Mouse (Mus musculus) gastrocnemius, adult 2 months (tissue): ENCODE measurements around the gene Dnmt3a. TPM values are rescaled to one million over a fixed set of nuclear protein-coding genes. Genes with fewer than 3 reads are reported as not detected.
A peak's percentile ranks its signal among the peaks of the same experiment; 100 is the strongest.

Experiments used
- DNase-seq: peaks from one replicate; pipeline ENCODE4 v3.0.0; 2022
- H3K27ac ChIP-seq: fragments of 200-600 bp; 2 replicates; pipeline ENCODE4 v1.8.1; 2022; ENCODE audit warnings: mild to moderate bottlenecking
- H3K4me3 ChIP-seq: fragments of 200-600 bp; 2 replicates; pipeline ENCODE4 v1.8.1; 2022; ENCODE audit warnings: mild to moderate bottlenecking, moderate library complexity
- CTCF ChIP-seq: fragments of 200-600 bp; IDR thresholded peaks from 2 replicates; pipeline ENCODE4 v1.8.1; 2022; ENCODE audit warnings: antibody characterized with exemption, mild to moderate bottlenecking, moderate library complexity
- intact Hi-C: fragments of 180-260 bp; cut with DNase I; formaldehyde crosslinking; loops from one replicate; pipeline ENCODE4 v1.15.1; 2025
- total RNA-seq, 2 experiments: library from RNA; stranded (reverse); gene quantifications; 2 replicates each; pipeline ENCODE4 v1.2.3; 2021

Dnmt3a gene
- total RNA-seq, 2 experiments from 2014 or later = 57.5 to 97.5 TPM

DNA sequence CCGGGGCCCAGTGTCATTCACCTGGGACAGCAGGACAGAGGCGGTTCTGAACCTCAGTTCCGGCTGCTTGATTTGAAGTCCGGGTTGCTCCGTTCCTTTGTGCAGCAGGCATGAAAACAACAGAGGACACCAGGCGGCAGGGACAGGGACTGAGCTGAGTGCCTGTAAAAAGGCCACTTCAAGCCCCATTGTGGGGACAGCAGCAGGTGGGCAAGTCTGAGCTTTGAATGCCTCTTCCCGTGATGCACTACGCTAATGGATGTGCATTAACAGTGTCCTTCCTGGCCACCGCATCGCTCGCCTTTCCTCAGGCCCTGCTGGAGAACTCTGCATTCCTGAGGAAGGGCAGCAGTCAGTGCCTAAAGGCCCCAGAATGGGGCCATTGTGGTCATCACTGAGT is 136.2 kb downstream of the Dnmt3a start:
- intact Hi-C loops = no loop called here
- TF ChIP-seq CTCF = no peak
- no peak overlapping the region for H3K4me3 ChIP-seq
- no peak for DNase-seq
- H3K27ac ChIP-seq = no peak overlapping the region

DNA sequence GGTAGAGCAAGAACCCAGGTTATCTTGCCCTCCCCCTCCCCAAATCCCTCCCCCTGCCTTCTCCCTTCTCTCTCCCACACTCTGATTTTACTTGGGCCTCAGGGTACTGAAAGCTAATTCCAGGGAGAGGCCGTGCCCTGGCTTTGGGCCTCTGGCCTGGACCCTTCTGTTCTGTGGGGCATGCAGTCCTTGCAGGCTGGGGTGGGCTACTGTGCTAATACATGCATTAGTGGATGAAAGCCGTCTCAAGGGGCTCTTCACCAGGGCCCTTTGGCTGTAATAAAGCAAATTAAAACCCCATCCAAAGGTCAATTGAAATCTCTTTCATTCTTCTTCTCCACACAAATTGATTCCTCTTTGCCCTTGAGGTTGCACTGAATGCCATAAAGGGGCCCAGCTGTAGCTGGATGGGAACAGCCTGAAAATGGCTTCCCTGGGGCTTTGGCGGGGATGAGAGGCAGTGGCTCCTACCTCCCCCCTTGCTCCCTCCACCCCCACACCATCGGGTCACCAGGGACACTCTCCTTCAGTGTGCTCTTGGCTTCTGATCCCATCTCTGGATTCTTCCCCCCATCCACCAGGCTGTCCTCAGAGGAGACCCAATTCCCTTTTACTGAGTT is 138.8 kb downstream of the Dnmt3a start:
- Histone ChIP-seq H3K27ac (no peak overlapping the region), H3K4me3 (no peak overlapping the region)
- intact Hi-C loops = no loop called here
- DNase-seq = no peak
- TF ChIP-seq CTCF = no peak

DNA sequence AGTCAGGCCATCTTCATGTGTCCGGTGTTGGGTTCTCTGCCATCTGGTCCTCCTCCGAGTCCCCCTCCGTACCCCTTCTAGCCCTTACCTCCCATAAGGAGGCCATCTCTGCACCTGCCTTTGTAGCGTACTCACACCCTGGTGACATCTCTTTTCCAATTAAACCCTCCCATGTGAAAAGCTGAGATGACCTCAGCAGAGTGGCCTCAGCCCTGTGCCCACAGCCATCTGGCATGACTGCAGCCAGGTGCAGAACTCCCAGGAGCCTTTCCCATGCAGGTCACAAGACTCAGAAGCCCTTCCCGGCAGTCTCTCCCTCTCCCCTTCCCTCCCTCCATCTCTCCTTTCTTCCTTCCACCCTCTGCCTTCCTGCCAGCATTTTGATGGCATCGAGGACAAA is 141.7 kb downstream of the Dnmt3a start:
- Histone ChIP-seq H3K4me3 (no peak overlapping the region), H3K27ac (no peak overlapping the region)
- DNase-seq = no peak
- intact Hi-C loops = no loop called here
- no peak for TF ChIP-seq CTCF

DNA sequence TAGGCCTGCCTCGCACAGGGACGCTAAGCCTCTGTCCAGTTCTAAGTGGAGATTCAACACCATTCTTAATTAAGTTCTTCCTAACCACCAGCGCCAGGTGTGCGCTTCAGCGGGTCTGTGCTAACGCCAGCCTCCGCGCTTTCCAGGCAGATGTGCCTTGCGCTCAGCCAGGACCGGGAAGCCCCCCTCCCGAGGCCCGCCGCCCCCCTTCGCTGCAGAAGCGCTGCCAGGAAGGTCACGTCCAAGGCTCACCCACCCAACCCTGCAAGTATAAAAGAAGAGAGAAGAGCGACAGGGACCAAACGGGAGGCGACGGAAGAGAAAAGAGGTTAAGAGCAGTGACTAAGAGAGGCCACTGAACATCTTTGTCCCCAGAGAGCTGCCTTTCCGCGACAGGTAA is 148.8 kb downstream of the Dnmt3a start, which contains the start of gene Pomc:
Pomc (plus strand) TSS at position 301 of the 400 bp plus-strand sequence.
- no peak within 1 kb of the TSS for H3K4me3 ChIP-seq
- intact Hi-C loops = no loop called here
- no peak within 1 kb of the TSS for H3K27ac ChIP-seq
- no peak for TF ChIP-seq CTCF
- DNase-seq = no peak

DNA sequence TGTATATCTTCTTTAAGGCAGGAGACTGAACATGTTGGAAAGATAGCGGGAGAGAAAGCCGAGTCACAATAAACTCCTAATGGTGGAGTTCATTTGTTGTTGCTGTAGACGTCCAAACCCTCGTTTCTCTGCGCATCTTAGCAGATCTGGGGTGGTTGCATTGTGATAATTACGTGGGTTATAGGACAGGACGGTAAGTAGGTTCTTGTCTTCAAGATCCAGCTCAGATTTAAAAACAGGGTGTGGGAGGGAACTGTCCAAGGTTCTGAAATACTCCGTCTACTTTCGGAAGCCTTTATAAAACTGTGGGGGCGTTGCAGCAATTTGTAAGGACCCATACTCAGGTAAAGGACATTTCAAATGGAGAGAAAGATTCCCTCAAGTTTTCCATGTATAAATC is 149.6 kb downstream of the Dnmt3a start:
- no peak for TF ChIP-seq CTCF
- no peak overlapping the region for H3K27ac ChIP-seq
- intact Hi-C loops = no loop called here
- H3K4me3 ChIP-seq = no peak overlapping the region
- no peak for DNase-seq

DNA sequence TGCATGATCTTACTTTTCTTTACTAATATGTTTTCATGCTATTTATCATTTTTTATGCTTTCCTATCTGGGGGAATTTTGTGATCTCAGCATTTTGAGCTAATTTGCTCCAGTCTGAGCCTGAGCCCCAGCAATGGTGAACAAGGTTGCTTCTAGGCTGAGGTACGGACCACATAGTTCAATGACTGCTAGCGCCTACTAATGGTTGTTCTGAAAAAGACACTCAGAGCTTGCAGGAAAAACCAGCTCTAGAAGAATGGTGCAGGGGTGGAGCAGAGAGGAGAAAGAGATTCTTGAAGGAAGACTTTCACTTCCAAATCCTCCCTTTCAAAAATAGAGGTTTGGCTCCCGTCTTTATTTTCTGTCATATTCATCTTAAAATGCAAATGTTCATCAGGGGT is 150.5 kb downstream of the Dnmt3a start:
- intact Hi-C loops = no loop called here
- H3K4me3 ChIP-seq = no peak overlapping the region
- TF ChIP-seq CTCF = peak; percentile 35
- DNase-seq = no peak
- no peak overlapping the region for H3K27ac ChIP-seq

DNA sequence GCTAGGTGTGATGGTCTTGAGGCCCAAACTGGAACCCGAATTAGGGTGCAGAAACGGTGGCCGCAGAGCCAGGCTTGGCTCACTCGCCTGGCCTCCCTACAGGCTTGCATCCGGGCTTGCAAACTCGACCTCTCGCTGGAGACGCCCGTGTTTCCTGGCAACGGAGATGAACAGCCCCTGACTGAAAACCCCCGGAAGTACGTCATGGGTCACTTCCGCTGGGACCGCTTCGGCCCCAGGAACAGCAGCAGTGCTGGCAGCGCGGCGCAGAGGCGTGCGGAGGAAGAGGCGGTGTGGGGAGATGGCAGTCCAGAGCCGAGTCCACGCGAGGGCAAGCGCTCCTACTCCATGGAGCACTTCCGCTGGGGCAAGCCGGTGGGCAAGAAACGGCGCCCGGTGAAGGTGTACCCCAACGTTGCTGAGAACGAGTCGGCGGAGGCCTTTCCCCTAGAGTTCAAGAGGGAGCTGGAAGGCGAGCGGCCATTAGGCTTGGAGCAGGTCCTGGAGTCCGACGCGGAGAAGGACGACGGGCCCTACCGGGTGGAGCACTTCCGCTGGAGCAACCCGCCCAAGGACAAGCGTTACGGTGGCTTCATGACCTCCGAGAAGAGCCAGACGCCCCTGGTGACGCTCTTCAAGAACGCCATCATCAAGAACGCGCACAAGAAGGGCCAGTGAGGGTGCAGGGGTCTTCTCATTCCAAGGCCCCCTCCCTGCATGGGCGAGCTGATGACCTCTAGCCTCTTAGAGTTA is 154.2 kb downstream of the Dnmt3a start:
- H3K4me3 ChIP-seq = peak overlapping the region; percentile 83

DNA sequence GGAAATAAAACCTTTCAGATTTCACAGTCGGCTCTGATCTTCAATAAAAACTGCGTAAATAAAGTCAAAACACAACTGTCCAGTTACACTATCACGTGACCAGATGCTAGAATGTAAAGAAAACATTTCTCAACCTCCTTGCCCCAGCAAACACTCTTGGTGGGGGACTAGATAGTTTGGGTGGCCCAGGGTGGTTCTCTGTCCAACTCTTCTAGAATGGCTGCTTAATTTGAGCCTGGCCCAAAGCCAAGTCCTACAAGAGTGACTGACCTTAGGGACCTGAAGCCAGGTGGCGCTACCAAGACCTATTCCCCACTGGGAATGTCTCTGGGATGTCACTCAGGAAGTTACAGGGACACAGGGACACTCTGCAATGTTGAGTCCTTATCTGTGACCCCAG is 154.7 kb downstream of the Dnmt3a start:
- DNase-seq = no peak
- Histone ChIP-seq H3K27ac (peak overlapping the region; percentile 89), H3K4me3 (peak overlapping the region; percentile 83)
- intact Hi-C loops = no loop called here
- TF ChIP-seq CTCF = peak; percentile 15; the same call in 1 of the 2 replicates

More for the DNA sequence above, 154.2 kb downstream of the Dnmt3a start:
- no peak for TF ChIP-seq CTCF
- peak overlapping the region; percentile 89 for H3K27ac ChIP-seq
- peak; percentile 92 for DNase-seq
- intact Hi-C loops = no loop called here

Other genes starting within 250 kb of the Dnmt3a start
- 10 to 100 TPM in 1 of 2 experiments, 1 to 10 TPM in 1; 2.1 to 11.7 TPM for gene Dtnb, start 233.6 kb upstream of the Dnmt3a start, total RNA-seq
- gene Pomc, start 148.9 kb downstream of the Dnmt3a start, total RNA-seq = not detected
- gene Efr3b, start 232.9 kb downstream of the Dnmt3a start, total RNA-seq = 1 to 10 TPM; 5.5 to 8.3 TPM